Mouse (Mus musculus) hindbrain, embryonic 13.5 days (tissue): ENCODE data around the gene Sgsm2. TPM values are rescaled to one million over a fixed set of nuclear protein-coding genes. Genes with fewer than 3 reads are reported as not detected.

Source experiments
- ATAC-seq: fragments of 200-750 bp; cut with Nextera tagmentation; 2 replicates; pipeline ENCODE4 v1.8.0; 2017; ENCODE audit warnings: moderate TSS enrichment; ENCODE audit not compliant: low FRiP score
- H3K27ac ChIP-seq: fragments of 300-500 bp; sonication (generic); 2 replicates; pipeline ENCODE4 v1.5.1; 2015; ENCODE audit warnings: inconsistent platforms, mild to moderate bottlenecking, moderate library complexity
- H3K27me3 ChIP-seq: fragments of 300-500 bp; sonication (generic); 2 replicates; pipeline ENCODE4 v1.6.1; 2015; ENCODE audit warnings: mild to moderate bottlenecking, inconsistent platforms
- H3K36me3 ChIP-seq: fragments of 300-500 bp; sonication (generic); 2 replicates; pipeline ENCODE4 v1.6.1; 2015; ENCODE audit warnings: mild to moderate bottlenecking, inconsistent platforms
- H3K4me1 ChIP-seq: fragments of 300-500 bp; sonication (generic); replicated peaks from 2 replicates; pipeline ENCODE4 v1.6.1; 2015; ENCODE audit warnings: inconsistent platforms
- H3K4me2 ChIP-seq: fragments of 300-500 bp; sonication (generic); 2 replicates; pipeline ENCODE4 v1.6.1; 2015; ENCODE audit warnings: inconsistent platforms, mild to moderate bottlenecking, moderate library complexity
- H3K4me3 ChIP-seq: fragments of 300-500 bp; sonication (generic); 2 replicates; pipeline ENCODE4 v1.5.1; 2015; ENCODE audit warnings: mild to moderate bottlenecking, inconsistent platforms
- H3K9ac ChIP-seq: fragments of 300-500 bp; sonication (generic); 2 replicates; pipeline ENCODE4 v1.6.1; 2015; ENCODE audit warnings: mild to moderate bottlenecking, inconsistent platforms
- H3K9me3 ChIP-seq: fragments of 300-500 bp; sonication (generic); 2 replicates; pipeline ENCODE4 v1.6.1; 2016; ENCODE audit warnings: inconsistent platforms
- WGBS: fragments of 180-500 bp; shearing (Covaris S2); methylation state at CpG from one replicate; pipeline ENCODE4 v1.1.7; 2015; 5-methylcytosine and 5-hydroxymethylcytosine counted together
- polyA plus RNA-seq: library from polyadenylated mRNA; unstranded; fragments of >200 nt; fragmentation: Nextera tagmentation; extraction: Ambion mirVana; gene quantifications from 2 replicates; pipeline ENCODE4 v1.2.1, GENCODE M21; 2015

The Sgsm2 gene
- polyA plus RNA-seq, 1 experiment from 2014 or later: 17.8 TPM

GRCm38 (mm10) chr11:74838971-74839370 is 57.9 kb downstream of the Sgsm2 start:
- Histone ChIP-seq H3K27me3 (no peaks in the 10 kb centered on the region), H3K9ac (no peak overlapping the region), H3K4me1 (peaks cover 70% of the 10 kb centered on the region), H3K9me3 (no peaks in the 10 kb centered on the region), H3K4me2 (peak overlapping the region; percentile 80), H3K4me3 (peak overlapping the region; percentile 57), H3K36me3 (peaks cover 41% of the 10 kb centered on the region), H3K27ac (peak overlapping the region; percentile 93)
- 50% methylated on average over 6 of the region's 6 CpGs for WGBS
- ATAC-seq: no peak

GRCm38 (mm10) chr11:74838441-74838840 is 58.4 kb downstream of the Sgsm2 start:
- WGBS: 0% methylated on average over 35 of the region's 35 CpGs
- peak; percentile 65 for ATAC-seq
- H3K4me3 ChIP-seq: peak overlapping the region; percentile 57

GRCm38 (mm10) chr11:74837694-74838431 is 59.0 kb downstream of the Sgsm2 start:
- under 1% methylated on average over 53 of the region's 54 CpGs for WGBS
- Histone ChIP-seq H3K36me3 (peaks cover 30% of the 10 kb centered on the region), H3K4me3 (peak overlapping the region; percentile 57), H3K9me3 (no peaks in the 10 kb centered on the region), H3K4me2 (peak overlapping the region; percentile 80), H3K27me3 (no peaks in the 10 kb centered on the region), H3K27ac (peak overlapping the region; percentile 93), H3K4me1 (peaks cover 79% of the 10 kb centered on the region), H3K9ac (peak overlapping the region; percentile 70)
- ATAC-seq: peak; percentile 63

More at GRCm38 (mm10) chr11:74838441-74838840, 58.4 kb downstream of the Sgsm2 start:
- H3K4me1 ChIP-seq: peaks cover 76% of the 10 kb centered on the region
- peak overlapping the region; percentile 70 for H3K9ac ChIP-seq
- no peaks in the 10 kb centered on the region for H3K9me3 ChIP-seq
- no peaks in the 10 kb centered on the region for H3K27me3 ChIP-seq
- peak overlapping the region; percentile 93 for H3K27ac ChIP-seq
- peaks cover 35% of the 10 kb centered on the region for H3K36me3 ChIP-seq
- H3K4me2 ChIP-seq: peak overlapping the region; percentile 80

GRCm38 (mm10) chr11:74837056-74837693 is 59.7 kb downstream of the Sgsm2 start:
- H3K27me3 ChIP-seq: no peaks in the 10 kb centered on the region
- H3K4me2 ChIP-seq: peak overlapping the region; percentile 80
- peak overlapping the region; percentile 93 for H3K27ac ChIP-seq
- peak overlapping the region; percentile 70 for H3K9ac ChIP-seq
- peak overlapping the region; percentile 57 for H3K4me3 ChIP-seq
- peak; percentile 2 for ATAC-seq
- H3K4me1 ChIP-seq: peaks cover 79% of the 10 kb centered on the region
- WGBS: 42% methylated on average over 16 of the region's 16 CpGs
- H3K9me3 ChIP-seq: no peaks in the 10 kb centered on the region
- peaks cover 23% of the 10 kb centered on the region for H3K36me3 ChIP-seq

GRCm38 (mm10) chr11:74836225-74837055 is 60.4 kb downstream of the Sgsm2 start:
- Histone ChIP-seq H3K9ac (0 out of 2 replicates have a peak overlapping the region, but pooled peaks have one; percentile 29), H3K4me3 (no peak overlapping the region), H3K36me3 (peaks cover 15% of the 10 kb centered on the region), H3K27ac (peak overlapping the region; percentile 48; the same call in 1 of the 2 replicates), H3K4me2 (0 out of 2 replicates have a peak overlapping the region, but pooled peaks have one; percentile 17), H3K27me3 (no peaks in the 10 kb centered on the region), H3K9me3 (no peaks in the 10 kb centered on the region), H3K4me1 (peaks cover 76% of the 10 kb centered on the region)
- WGBS: 89% methylated on average over 22 of the region's 22 CpGs
- no peak for ATAC-seq

GRCm38 (mm10) chr11:74835593-74836224 is 61.2 kb downstream of the Sgsm2 start:
- H3K4me3 ChIP-seq: no peak overlapping the region
- H3K36me3 ChIP-seq: peaks cover 15% of the 10 kb centered on the region
- peaks cover 70% of the 10 kb centered on the region for H3K4me1 ChIP-seq
- H3K9ac ChIP-seq: 0 out of 2 replicates have a peak overlapping the region, but pooled peaks have one; percentile 29
- no peak overlapping the region for H3K4me2 ChIP-seq
- no peak for ATAC-seq
- no peaks in the 10 kb centered on the region for H3K9me3 ChIP-seq
- no peaks in the 10 kb centered on the region for H3K27me3 ChIP-seq
- H3K27ac ChIP-seq: no peak overlapping the region
- WGBS: 75% methylated on average over 6 of the region's 6 CpGs

GRCm38 (mm10) chr11:74834650-74835277 is 62.1 kb downstream of the Sgsm2 start:
- Histone ChIP-seq H3K4me1 (peaks cover 69% of the 10 kb centered on the region), H3K4me2 (no peak overlapping the region), H3K4me3 (no peak overlapping the region), H3K9me3 (no peaks in the 10 kb centered on the region), H3K27me3 (no peaks in the 10 kb centered on the region), H3K9ac (peak overlapping the region; percentile 98; the same call in 1 of the 2 replicates), H3K36me3 (peaks cover 9% of the 10 kb centered on the region; the same call in 1 of the 2 replicates), H3K27ac (peak overlapping the region; percentile 52)
- ATAC-seq: no peak
- 61% methylated on average over 5 of the region's 5 CpGs for WGBS

- ATAC-seq: no peak
- Histone ChIP-seq H3K36me3 (peaks cover 9% of the 10 kb centered on the region; the same call in 1 of the 2 replicates), H3K27me3 (no peaks in the 10 kb centered on the region), H3K27ac (peak overlapping the region; percentile 52), H3K4me1 (peaks cover 69% of the 10 kb centered on the region), H3K4me2 (0 out of 2 replicates have a peak overlapping the region, but pooled peaks have one; percentile 80), H3K9ac (peak overlapping the region; percentile 98; the same call in 1 of the 2 replicates), H3K9me3 (no peaks in the 10 kb centered on the region), H3K4me3 (no peak overlapping the region)
- 73% methylated on average over 1 of the region's 1 CpGs for WGBS
Measured at GRCm38 (mm10) chr11:74834359-74834638, 62.6 kb downstream of the Sgsm2 start.

- Histone ChIP-seq H3K27ac (peak overlapping the region; percentile 52), H3K4me3 (peak overlapping the region; percentile 96), H3K4me1 (peaks cover 69% of the 10 kb centered on the region), H3K36me3 (peaks cover 9% of the 10 kb centered on the region; the same call in 1 of the 2 replicates), H3K9me3 (no peaks in the 10 kb centered on the region), H3K9ac (peak overlapping the region; percentile 98), H3K4me2 (peak overlapping the region; percentile 80), H3K27me3 (no peaks in the 10 kb centered on the region)
- WGBS: 84% methylated on average over 8 of the region's 8 CpGs
- no peak for ATAC-seq
Measured at GRCm38 (mm10) chr11:74833536-74834358, 63.1 kb downstream of the Sgsm2 start.

- Histone ChIP-seq H3K27ac (peak overlapping the region; percentile 97), H3K4me2 (peak overlapping the region; percentile 80), H3K9ac (peak overlapping the region; percentile 98), H3K4me1 (peaks cover 63% of the 10 kb centered on the region), H3K4me3 (peak overlapping the region; percentile 96), H3K36me3 (peaks cover 9% of the 10 kb centered on the region; the same call in 1 of the 2 replicates), H3K27me3 (no peaks in the 10 kb centered on the region), H3K9me3 (no peaks in the 10 kb centered on the region)
- whole genome bisulfite sequencing: under 1% methylated on average over 26 of the region's 26 CpGs
- ATAC-seq: no peak
Measured at GRCm38 (mm10) chr11:74832503-74833143, 64.2 kb downstream of the Sgsm2 start.
